Mouse (Mus musculus) heart, embryonic 13.5 days (tissue): ENCODE results near the gene Gpm6a. TPM values are rescaled to one million over a fixed set of nuclear protein-coding genes. Genes with fewer than 3 reads are reported as not detected.

Experiments
- ATAC-seq: fragments of 200-750 bp; cut with Nextera tagmentation; 2 replicates; pipeline ENCODE4 v1.8.0; 2017; ENCODE audit warnings: moderate TSS enrichment; ENCODE audit not compliant: insufficient number of reproducible peaks, low FRiP score, low TSS enrichment; ENCODE audit errors: extremely low read depth
- H3K27ac ChIP-seq: fragments of 300-500 bp; sonication (generic); replicated peaks from 2 replicates; pipeline ENCODE4 v1.5.1; 2015; ENCODE audit warnings: moderate library complexity, mild to moderate bottlenecking, inconsistent platforms
- H3K27me3 ChIP-seq: fragments of 300-500 bp; sonication (generic); replicated peaks from 2 replicates; pipeline ENCODE4 v1.6.1; 2015; ENCODE audit warnings: mild to moderate bottlenecking, inconsistent platforms
- H3K36me3 ChIP-seq: fragments of 300-500 bp; sonication (generic); 2 replicates; pipeline ENCODE4 v1.6.1; 2015; ENCODE audit warnings: mild to moderate bottlenecking, inconsistent platforms
- H3K4me1 ChIP-seq: fragments of 300-500 bp; sonication (generic); 2 replicates; pipeline ENCODE4 v1.6.1; 2015; ENCODE audit warnings: inconsistent platforms
- H3K4me2 ChIP-seq: fragments of 300-500 bp; sonication (generic); 2 replicates; pipeline ENCODE4 v1.6.1; 2015; ENCODE audit warnings: inconsistent platforms, mild to moderate bottlenecking, moderate library complexity
- H3K4me3 ChIP-seq: fragments of 300-500 bp; sonication (generic); 2 replicates; pipeline ENCODE4 v1.5.1; 2015; ENCODE audit warnings: moderate library complexity, mild to moderate bottlenecking, inconsistent platforms
- H3K9ac ChIP-seq: fragments of 300-500 bp; sonication (generic); 2 replicates; pipeline ENCODE4 v1.6.1; 2015; ENCODE audit warnings: inconsistent platforms, mild to moderate bottlenecking, moderate library complexity
- H3K9me3 ChIP-seq: fragments of 300-500 bp; sonication (generic); 2 replicates; pipeline ENCODE4 v1.6.1; 2016; ENCODE audit warnings: inconsistent platforms
- WGBS: fragments of 180-500 bp; shearing (Covaris S2); methylation state at CpG from one replicate; pipeline ENCODE4 v1.1.7; 2015; ENCODE audit warnings: mixed read lengths; 5-methylcytosine and 5-hydroxymethylcytosine counted together
- polyA plus RNA-seq: library from polyadenylated mRNA; unstranded; fragments of >200 nt; fragmentation: Nextera tagmentation; extraction: Ambion mirVana; gene quantifications from 2 replicates; pipeline ENCODE4 v1.2.1, GENCODE M21; 2015

Gene Gpm6a
- polyA plus RNA-seq, 1 experiment from 2014 or later, result 19.7 TPM

DNA sequence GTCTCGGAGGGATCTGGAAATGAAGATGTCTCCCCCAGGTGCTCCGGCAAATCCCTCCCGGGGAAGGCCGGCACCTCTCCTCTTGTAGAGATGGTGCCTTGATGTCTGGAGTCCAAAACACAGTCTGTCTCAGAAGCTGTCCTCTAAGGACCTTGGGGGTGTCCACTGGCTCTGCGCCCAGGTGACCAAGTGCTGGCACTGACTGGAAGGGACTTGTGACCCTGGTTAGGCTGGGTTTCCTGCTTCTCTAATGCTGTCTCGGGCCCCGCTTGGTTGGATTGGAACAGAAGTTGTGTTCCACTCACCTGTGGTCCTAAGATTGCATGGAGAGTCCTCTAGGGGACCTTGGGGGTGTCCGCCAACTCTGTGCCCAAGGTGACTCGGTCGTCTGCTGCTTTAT, 118.8 kb downstream of the Gpm6a start:
- H3K4me3 ChIP-seq, result no peak overlapping the region
- WGBS, result 84% methylated on average over 10 of the region's 10 CpGs
- no peak overlapping the region for H3K27ac ChIP-seq
- H3K4me2 ChIP-seq, result no peak overlapping the region
- ATAC-seq, result no peak
- H3K9me3 ChIP-seq, result no peaks in the 10 kb centered on the region
- H3K27me3 ChIP-seq, result no peaks in the 10 kb centered on the region
- no peak overlapping the region for H3K9ac ChIP-seq
- H3K36me3 ChIP-seq, result no peaks in the 10 kb centered on the region
- H3K4me1 ChIP-seq, result no peaks in the 10 kb centered on the region

DNA sequence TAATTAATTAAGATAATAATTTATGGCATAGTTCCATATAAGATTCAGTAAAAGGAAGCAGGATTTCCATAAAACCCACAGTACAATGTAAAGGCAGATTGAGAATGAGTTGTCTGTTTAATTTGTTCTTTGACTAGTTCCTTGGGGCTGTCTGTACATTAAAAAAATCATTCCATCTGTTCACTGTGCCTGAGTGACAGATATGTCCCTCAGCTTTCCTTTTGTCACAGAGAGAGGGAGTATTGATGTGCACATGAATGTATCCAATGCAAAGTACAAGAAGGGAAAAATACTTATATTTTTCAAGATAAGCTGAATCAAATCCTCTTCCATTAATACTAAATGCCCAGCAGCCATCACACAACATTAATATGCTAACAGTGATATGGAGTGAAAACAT, 147.6 kb downstream of the Gpm6a start:
- Histone ChIP-seq H3K4me1 (no peaks in the 10 kb centered on the region), H3K4me3 (no peak overlapping the region), H3K27ac (no peak overlapping the region), H3K27me3 (no peaks in the 10 kb centered on the region), H3K9me3 (no peaks in the 10 kb centered on the region), H3K4me2 (no peak overlapping the region), H3K36me3 (no peaks in the 10 kb centered on the region), H3K9ac (no peak overlapping the region)
- ATAC-seq, result no peak

DNA sequence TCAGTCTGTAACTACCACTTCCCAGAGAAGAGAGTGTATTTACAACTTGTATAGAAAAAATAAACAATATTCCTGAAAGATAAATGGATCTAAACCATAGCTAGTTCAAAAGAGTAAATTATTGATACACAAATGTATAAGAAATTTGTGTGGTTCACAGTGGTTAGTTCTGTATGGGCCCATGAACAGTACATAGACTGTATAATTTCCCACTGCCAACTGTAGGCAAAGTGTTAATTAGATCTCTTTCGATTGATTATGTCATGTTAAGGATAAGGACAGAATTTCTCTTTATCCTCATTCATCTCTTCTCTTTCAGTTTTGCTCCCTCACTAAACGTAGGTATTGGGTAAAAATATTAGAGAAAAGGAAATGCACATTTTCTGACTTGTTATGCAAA, 148.4 kb downstream of the Gpm6a start:
- Histone ChIP-seq H3K9ac (no peak overlapping the region), H3K36me3 (no peaks in the 10 kb centered on the region), H3K9me3 (no peaks in the 10 kb centered on the region), H3K4me2 (no peak overlapping the region), H3K27ac (no peak overlapping the region), H3K4me3 (no peak overlapping the region), H3K27me3 (no peaks in the 10 kb centered on the region), H3K4me1 (no peaks in the 10 kb centered on the region)
- WGBS, result 57% methylated on average over 2 of the region's 2 CpGs
- ATAC-seq, result no peak

DNA sequence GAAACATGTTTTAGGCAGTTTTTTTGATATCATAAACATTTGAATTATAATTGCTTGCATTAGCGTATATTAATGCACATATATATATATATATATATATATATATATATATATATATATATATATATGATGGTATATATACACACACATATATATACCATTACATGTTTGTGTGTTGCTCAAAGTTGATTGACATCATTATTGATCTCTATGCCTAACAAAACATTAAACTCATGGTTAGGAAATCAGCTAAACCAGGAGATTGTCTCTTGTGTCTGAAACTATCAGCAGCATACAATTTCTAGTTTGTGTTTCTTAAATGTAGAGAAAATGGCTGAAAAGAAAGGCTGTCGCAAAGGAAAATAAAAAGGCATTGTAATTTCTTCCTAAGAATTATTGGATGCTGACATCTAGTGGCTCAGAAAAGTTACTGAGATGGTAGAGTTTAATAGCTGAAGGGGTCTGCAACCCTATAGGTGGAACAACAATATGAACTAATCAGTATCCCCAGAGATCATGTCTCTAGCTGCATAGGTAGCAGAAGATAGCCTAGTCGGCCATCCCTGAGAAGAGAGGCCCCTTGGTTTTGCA, 149.3 kb downstream of the Gpm6a start:
- Histone ChIP-seq H3K36me3 (no peaks in the 10 kb centered on the region), H3K9ac (no peak overlapping the region), H3K9me3 (no peaks in the 10 kb centered on the region), H3K4me3 (no peak overlapping the region), H3K4me1 (no peaks in the 10 kb centered on the region), H3K27me3 (no peaks in the 10 kb centered on the region), H3K27ac (no peak overlapping the region), H3K4me2 (no peak overlapping the region)
- ATAC-seq, result no peak
- 34% methylated on average over 3 of the region's 3 CpGs for WGBS

Other genes with a start within 250 kb of the Gpm6a start
- 0.05 and 0.46 TPM in 2 replicates for gene Wdr17, start 67.7 kb upstream of the Gpm6a start, polyA plus RNA-seq